Mouse (Mus musculus): ENCODE measurements at regions not wholly inside any gene's neighbourhood (a gene's known extent, or its start where the extent isn't known, plus 50 kb on each side); places are given as distances from the start of the nearest gene placed in this dataset.

DNA sequence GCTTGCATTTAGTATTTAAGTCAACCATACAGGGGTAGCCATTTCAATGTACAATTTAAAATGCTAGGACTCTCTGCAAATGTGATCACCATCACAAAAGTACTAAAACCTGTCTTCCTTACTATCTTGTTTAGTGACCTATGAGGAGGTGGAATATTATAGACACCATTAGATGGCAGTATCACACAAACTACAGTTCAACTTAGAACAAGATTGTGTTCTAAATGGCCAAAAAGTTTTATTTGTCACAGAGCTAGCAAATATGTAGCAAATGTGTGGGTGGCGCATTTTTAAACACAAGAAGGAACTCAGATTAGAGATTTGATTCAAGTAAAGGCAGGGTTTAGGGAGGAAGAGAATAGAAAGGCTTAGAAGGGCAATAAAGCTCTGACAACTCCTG lies 189.4 kb upstream of the Ednrb start:
- Histone ChIP-seq H3K4me3 (no peak overlapping the region), H3K9ac (no peak overlapping the region), H3K9me3 (replicated peaks) (no peaks in the 10 kb centered on the region), H3K27ac (no peak overlapping the region), H3K27me3 (no peaks in the 10 kb centered on the region), H3K4me2 (replicated peaks) (no peak overlapping the region), H3K4me1 (peaks cover 9% of the 10 kb centered on the region), H3K36me3 (no peaks in the 10 kb centered on the region)
- 59% methylated on average over 1 of the region's 1 CpGs for WGBS
- ATAC-seq (ENCODE audit: low FRiP score) = no peak

DNA sequence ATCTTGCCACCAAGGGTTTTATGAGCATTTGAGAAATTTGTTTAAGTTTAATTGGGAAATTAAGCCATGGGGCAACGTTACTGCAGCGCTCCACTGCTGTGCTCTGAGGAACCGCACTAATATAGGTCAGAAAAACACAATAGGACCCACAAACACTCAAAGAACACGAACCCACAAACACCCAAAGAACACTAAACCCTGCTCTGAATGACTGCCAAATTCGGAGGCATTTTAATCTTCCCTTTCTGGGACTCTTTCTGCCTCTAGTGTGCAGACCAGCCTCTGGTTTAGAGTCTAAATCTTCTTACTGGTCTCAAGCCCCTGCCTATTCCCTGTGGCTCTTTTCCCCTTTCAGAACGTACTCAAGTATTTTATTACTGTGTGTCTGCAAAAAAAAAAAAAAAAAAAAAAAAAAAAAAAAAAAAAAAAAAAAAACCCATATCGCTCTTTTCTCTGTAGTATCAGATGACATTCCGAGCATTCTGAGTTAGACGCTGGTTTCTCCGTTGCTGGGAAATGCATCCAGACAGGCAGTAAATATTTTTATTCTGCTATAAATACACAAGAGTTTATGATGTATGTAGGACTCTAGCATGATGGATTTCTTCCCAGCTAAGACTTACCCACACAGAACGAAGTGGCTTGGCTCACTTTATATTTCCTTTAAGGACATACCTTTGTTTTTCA lies 186.7 kb upstream of the Ednrb start:
- WGBS = 57% methylated on average over 11 of the region's 11 CpGs
- no peaks in the 10 kb centered on the region for H3K36me3 ChIP-seq
- no peaks in the 10 kb centered on the region for H3K9me3 ChIP-seq (replicated peaks)
- H3K9ac ChIP-seq = no peak overlapping the region
- no peak overlapping the region for H3K4me3 ChIP-seq
- H3K27me3 ChIP-seq = no peaks in the 10 kb centered on the region
- H3K27ac ChIP-seq = no peak overlapping the region
- H3K4me2 ChIP-seq (replicated peaks) = no peak overlapping the region
- ATAC-seq (ENCODE audit: low FRiP score) = no peak
- peaks cover 13% of the 10 kb centered on the region for H3K4me1 ChIP-seq

DNA sequence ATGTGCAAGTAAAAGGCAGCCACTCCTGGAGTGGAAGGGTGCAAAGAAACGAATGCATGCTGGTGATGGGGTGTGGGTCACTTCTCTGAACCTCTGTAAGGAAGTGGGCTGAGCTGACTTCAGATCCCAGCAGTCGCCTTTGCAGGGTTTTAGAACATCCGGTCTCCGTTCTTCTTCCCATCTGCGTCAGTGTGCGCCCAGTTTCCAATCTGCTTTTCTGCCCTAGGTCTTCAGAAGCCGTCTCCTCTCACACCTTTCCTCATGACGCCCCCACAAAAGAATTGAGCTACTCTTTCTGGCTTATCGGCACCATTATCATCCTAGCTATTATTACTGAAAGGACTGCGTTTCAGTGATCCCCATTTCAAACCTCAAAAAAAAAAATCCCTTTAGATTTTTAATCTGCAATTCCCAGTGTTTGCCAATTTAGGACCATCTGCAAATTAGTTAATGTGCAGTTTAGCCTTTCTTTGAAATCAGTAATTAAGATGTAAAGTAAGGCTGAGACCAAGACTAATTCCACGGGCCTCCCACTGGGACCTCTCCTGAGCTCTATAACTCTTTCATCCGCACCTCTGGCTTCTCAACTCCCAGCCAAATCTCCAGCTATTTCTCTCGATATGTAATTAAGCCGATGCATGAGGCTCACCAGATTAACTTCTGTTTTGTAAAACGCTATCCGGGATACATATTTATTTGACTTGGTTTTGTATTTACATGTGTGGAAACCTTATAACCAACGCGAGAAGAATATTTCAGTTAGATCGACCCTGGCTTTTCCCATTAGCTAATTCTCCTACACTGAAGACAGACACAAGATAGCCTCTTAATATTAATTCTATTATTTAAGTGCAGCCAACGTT lies 185.7 kb upstream of the Ednrb start:
- no peak for ATAC-seq (ENCODE audit: low FRiP score)
- Histone ChIP-seq H3K9ac (no peak overlapping the region), H3K27me3 (no peaks in the 10 kb centered on the region), H3K4me2 (replicated peaks) (no peak overlapping the region), H3K9me3 (replicated peaks) (no peaks in the 10 kb centered on the region), H3K27ac (no peak overlapping the region), H3K4me1 (peaks cover 13% of the 10 kb centered on the region), H3K4me3 (no peak overlapping the region), H3K36me3 (no peaks in the 10 kb centered on the region)
- WGBS = 38% methylated on average over 20 of the region's 20 CpGs

DNA sequence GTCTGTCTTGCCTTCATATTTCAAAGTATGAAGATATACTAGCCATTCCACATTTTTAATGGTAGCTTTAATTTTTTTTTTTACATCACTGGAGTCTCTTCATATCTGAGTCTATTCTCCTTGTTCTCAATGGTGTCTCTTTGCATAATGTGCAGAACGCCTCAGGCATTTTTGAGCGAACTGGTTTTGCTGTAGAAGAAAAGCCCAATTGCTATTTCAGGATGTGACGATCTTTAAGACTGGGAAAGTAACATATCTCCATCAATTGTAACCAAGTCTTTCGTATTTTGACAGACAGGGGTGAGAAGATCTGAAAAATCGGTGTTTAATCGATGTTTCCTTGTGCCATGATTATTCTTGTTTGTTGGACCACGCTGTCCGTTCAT lies 183.7 kb upstream of the Ednrb start:
- Histone ChIP-seq H3K27ac (no peak overlapping the region), H3K4me2 (replicated peaks) (no peak overlapping the region), H3K9me3 (replicated peaks) (no peaks in the 10 kb centered on the region), H3K9ac (no peak overlapping the region), H3K4me3 (no peak overlapping the region), H3K36me3 (no peaks in the 10 kb centered on the region), H3K27me3 (no peaks in the 10 kb centered on the region), H3K4me1 (peaks cover 13% of the 10 kb centered on the region)
- no peak for ATAC-seq (ENCODE audit: low FRiP score)
- WGBS = 82% methylated on average over 8 of the region's 8 CpGs

DNA sequence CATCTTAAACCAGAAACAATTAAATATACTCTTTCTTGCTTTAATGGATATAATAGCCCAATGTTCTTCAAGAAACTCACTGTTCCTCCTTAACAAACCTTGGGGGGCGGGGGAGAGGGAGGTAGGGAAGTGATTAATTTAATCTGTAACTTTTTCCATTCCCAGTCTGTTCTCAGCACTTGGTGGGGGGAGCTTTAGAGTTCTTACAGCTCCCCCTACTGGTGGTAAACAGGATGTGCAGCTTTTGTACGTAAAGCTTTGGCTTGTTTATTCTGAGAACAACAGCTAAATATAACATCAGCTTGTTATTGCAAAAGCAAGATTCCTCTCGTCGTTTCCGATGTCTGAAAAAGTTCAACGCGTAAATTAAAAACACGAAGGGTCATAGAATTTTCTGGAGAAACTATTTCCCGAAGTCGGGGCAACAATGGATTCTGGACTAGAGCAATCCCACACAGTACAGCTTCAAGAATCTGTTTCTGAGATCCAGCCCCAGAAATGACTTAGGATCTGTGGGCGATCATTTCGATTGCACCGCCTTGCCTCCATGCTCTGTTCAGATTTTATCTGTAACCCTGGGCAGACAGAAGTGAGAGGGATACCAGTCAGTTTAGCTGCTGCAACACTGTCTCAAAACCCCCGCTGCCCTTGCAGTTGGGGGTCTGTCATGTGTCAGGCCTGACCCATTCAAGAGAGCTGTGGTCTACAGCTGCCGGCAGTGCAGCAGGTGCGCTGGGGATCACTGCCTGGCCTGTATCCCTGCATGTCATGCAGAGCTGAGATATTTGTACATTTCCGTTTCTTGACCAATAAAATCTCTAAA lies 183.1 kb upstream of the Ednrb start:
- Histone ChIP-seq H3K4me1 (peaks cover 13% of the 10 kb centered on the region), H3K9me3 (replicated peaks) (no peaks in the 10 kb centered on the region), H3K4me2 (replicated peaks) (peak overlapping the region; percentile 25; the same call in 1 of the 2 replicates), H3K27me3 (no peaks in the 10 kb centered on the region), H3K9ac (no peak overlapping the region), H3K36me3 (no peaks in the 10 kb centered on the region), H3K4me3 (no peak overlapping the region), H3K27ac (peak overlapping the region; percentile 12; the same call in 1 of the 2 replicates)
- WGBS = 20% methylated on average over 17 of the region's 17 CpGs
- peak; percentile 69 for ATAC-seq (ENCODE audit: low FRiP score)

DNA sequence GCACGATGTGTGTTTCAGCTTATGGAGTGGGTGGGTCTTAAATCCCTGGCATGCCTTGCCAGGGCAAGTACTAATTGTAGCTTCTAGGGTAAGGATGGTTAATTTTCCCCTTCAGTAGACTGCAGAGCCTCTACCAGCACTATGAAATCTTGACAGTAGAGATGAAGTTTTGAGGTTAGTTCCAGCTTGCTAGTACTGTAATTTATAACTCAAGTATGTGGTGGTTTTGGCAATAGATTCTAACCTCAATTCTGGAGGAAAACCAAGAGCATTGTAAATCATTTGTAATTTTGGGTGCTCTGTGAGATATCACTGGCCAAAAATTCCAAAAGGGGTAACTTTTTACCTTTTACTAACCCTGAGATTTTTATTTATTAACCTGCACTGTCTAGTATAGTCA lies 164.3 kb upstream of the Ednrb start:
- H3K9me3 ChIP-seq (replicated peaks) = no peaks in the 10 kb centered on the region
- H3K9ac ChIP-seq = no peak overlapping the region
- H3K27ac ChIP-seq = no peak overlapping the region
- 94% methylated on average over 1 of the region's 1 CpGs for WGBS
- H3K36me3 ChIP-seq = no peaks in the 10 kb centered on the region
- H3K4me1 ChIP-seq = no peaks in the 10 kb centered on the region
- no peaks in the 10 kb centered on the region for H3K27me3 ChIP-seq
- no peak overlapping the region for H3K4me2 ChIP-seq (replicated peaks)
- no peak overlapping the region for H3K4me3 ChIP-seq
- ATAC-seq (ENCODE audit: low FRiP score) = no peak

DNA sequence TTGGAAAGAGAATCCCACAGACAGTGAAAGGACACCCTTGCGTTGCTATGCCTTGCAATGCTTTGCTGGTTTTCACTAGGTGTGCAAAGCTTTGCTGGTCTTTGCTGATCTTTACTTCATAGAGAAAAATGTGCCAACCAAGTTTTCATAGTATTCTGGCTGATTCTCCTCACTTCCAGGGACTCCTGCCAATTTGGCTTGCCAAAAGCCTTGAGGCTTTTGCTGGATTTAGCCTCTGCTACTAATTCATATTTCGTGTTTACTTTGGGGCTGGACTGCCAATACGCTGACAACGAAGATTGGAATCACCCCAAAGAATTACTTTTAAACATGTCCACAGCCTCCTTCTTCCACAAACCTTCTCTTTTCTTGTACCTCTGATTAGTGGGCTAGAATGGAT lies 162.2 kb upstream of the Ednrb start:
- no peak for ATAC-seq (ENCODE audit: low FRiP score)
- H3K27me3 ChIP-seq = no peaks in the 10 kb centered on the region

DNA sequence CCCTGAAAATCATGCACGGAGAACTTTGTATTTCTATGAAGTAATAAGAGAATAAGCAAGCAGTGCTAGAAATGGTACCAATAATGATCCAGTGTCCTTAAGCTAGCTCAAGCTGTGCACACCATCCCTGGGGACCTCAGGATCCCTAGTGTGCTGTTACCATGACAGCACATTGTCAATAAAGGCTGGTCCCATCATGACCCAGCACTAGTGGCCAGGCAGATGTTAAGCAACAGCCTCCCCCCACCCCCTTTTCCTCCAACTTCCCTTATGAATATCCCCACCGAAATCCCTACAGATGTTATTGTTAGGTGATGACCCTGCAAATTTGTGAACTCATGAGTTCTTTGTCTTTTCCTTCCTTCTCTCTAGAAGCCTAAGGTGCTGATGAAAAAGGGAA lies 160.9 kb upstream of the Ednrb start:
- no peaks in the 10 kb centered on the region for H3K36me3 ChIP-seq
- no peak for ATAC-seq (ENCODE audit: low FRiP score)
- H3K4me3 ChIP-seq = no peak overlapping the region
- 76% methylated on average over 2 of the region's 2 CpGs for WGBS
- no peaks in the 10 kb centered on the region for H3K4me1 ChIP-seq
- no peak overlapping the region for H3K27ac ChIP-seq
- H3K4me2 ChIP-seq (replicated peaks) = no peak overlapping the region
- H3K9me3 ChIP-seq (replicated peaks) = no peaks in the 10 kb centered on the region
- no peak overlapping the region for H3K9ac ChIP-seq
- H3K27me3 ChIP-seq = no peaks in the 10 kb centered on the region

More for the DNA sequence above, 162.2 kb upstream of the Ednrb start:
- Histone ChIP-seq H3K4me1 (no peaks in the 10 kb centered on the region), H3K9me3 (replicated peaks) (no peaks in the 10 kb centered on the region), H3K27ac (no peak overlapping the region), H3K9ac (no peak overlapping the region), H3K36me3 (no peaks in the 10 kb centered on the region), H3K4me3 (no peak overlapping the region), H3K4me2 (replicated peaks) (no peak overlapping the region)
- WGBS = 96% methylated on average over 4 of the region's 4 CpGs

DNA sequence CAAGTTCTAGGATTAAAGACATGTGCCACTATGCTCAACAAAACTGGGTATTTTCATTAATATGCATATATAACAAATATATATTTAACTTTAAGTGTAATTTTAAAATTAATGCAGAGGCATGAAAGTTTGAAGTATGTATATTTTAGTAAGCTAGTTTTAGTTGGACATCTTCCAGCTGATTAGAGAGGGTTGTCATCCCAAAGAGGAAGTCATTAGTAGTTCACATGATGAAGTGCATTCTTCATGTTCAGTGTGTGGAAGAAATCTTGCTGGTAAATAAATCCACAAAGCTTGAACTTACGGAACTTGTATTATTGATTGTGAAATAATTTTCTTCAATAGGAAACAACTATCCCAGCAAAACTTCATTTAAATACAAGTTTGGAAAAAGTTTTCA lies 158.2 kb upstream of the Ednrb start:
- ATAC-seq (ENCODE audit: low FRiP score) = no peak
- no peaks in the 10 kb centered on the region for H3K27me3 ChIP-seq

DNA sequence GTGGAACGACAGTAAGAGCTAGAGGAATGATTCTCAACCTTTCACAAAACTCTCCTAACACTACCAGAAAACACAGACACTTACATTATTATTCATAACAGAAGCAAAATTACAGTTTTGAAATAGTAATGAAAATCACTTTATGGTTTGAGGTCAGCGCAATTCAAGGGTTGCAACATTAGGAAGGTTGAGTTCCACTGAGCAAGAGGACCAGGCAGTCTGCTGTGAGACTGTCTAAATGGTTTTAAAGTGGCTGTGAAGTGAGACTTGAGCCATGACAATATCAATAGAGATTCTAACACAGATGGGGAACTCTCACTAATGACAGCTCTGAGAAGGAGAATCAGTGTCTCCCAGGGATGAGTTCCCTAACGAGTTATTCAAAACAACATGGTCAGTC lies 146.2 kb upstream of the Ednrb start:
- no peak overlapping the region for H3K4me3 ChIP-seq
- H3K9me3 ChIP-seq (replicated peaks) = no peaks in the 10 kb centered on the region
- H3K4me2 ChIP-seq (replicated peaks) = no peak overlapping the region
- H3K9ac ChIP-seq = no peak overlapping the region
- H3K4me1 ChIP-seq = no peaks in the 10 kb centered on the region
- no peaks in the 10 kb centered on the region for H3K27me3 ChIP-seq
- H3K27ac ChIP-seq = no peak overlapping the region
- 87% methylated on average over 3 of the region's 3 CpGs for WGBS
- H3K36me3 ChIP-seq = no peaks in the 10 kb centered on the region
- ATAC-seq (ENCODE audit: low FRiP score) = no peak

More for the DNA sequence above, 158.2 kb upstream of the Ednrb start:
- Histone ChIP-seq H3K4me3 (no peak overlapping the region), H3K9me3 (replicated peaks) (no peaks in the 10 kb centered on the region), H3K4me1 (no peaks in the 10 kb centered on the region), H3K36me3 (no peaks in the 10 kb centered on the region), H3K27ac (no peak overlapping the region), H3K9ac (no peak overlapping the region), H3K4me2 (replicated peaks) (no peak overlapping the region)
- 78% methylated on average over 1 of the region's 1 CpGs for WGBS

DNA sequence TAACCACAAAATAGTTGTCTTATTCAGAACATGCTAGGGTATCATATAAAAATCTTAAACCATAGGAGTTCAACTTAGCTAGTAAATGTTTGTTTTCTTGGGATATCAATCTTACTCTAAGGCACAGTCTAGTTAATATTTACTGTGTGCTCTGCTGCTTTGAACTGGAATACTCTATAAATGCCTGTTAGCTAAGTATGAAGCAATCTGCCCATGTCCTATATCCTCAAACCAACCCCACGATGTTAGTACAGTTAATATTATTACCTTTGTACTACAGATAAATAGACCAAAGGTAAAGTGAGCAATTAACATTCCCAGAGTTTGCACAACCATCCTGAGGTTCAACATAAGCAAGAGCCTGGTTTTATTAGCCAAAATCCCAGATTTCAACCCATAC lies 145.7 kb upstream of the Ednrb start:
- 90% methylated on average over 1 of the region's 1 CpGs for WGBS
- no peaks in the 10 kb centered on the region for H3K9me3 ChIP-seq (replicated peaks)
- no peak for ATAC-seq (ENCODE audit: low FRiP score)

DNA sequence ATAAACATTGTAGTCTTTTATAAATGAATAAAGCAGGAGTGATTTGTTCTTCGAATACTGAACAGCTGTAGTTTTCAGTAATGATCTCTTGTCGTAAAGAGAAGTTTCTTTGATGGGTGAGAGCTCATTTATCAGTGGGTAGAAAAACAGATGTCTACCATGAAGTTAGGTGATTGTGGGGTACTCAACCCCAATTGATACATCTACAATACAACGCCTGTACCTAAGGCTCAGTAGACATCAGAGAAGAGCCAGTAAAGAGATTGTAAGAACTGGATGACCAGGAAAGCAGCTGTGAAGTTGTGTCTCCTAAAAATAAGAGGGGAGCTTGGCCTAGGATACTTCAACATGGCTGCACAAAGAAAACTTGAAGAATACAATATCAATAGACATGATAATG lies 143.1 kb upstream of the Ednrb start:
- Histone ChIP-seq H3K4me3 (no peak overlapping the region), H3K4me1 (no peaks in the 10 kb centered on the region), H3K36me3 (no peaks in the 10 kb centered on the region), H3K27ac (no peak overlapping the region), H3K9me3 (replicated peaks) (no peaks in the 10 kb centered on the region), H3K27me3 (no peaks in the 10 kb centered on the region), H3K9ac (no peak overlapping the region), H3K4me2 (replicated peaks) (no peak overlapping the region)
- 41% methylated on average over 3 of the region's 3 CpGs for WGBS
- ATAC-seq (ENCODE audit: low FRiP score) = no peak

More for the DNA sequence above, 145.7 kb upstream of the Ednrb start:
- Histone ChIP-seq H3K9ac (no peak overlapping the region), H3K4me3 (no peak overlapping the region), H3K36me3 (no peaks in the 10 kb centered on the region), H3K27me3 (no peaks in the 10 kb centered on the region), H3K27ac (no peak overlapping the region), H3K4me2 (replicated peaks) (no peak overlapping the region), H3K4me1 (no peaks in the 10 kb centered on the region)
